Mouse (Mus musculus) kidney, adult 18-20 months (tissue): ENCODE measurements at regions not wholly inside any gene's neighbourhood (a gene's known extent, or its start where the extent isn't known, plus 50 kb on each side); places are given as distances from the start of the nearest gene placed in this dataset.

ENCODE experiments used
- DNase-seq: peaks from one replicate; pipeline ENCODE4 v3.0.0; 2021

DNA sequence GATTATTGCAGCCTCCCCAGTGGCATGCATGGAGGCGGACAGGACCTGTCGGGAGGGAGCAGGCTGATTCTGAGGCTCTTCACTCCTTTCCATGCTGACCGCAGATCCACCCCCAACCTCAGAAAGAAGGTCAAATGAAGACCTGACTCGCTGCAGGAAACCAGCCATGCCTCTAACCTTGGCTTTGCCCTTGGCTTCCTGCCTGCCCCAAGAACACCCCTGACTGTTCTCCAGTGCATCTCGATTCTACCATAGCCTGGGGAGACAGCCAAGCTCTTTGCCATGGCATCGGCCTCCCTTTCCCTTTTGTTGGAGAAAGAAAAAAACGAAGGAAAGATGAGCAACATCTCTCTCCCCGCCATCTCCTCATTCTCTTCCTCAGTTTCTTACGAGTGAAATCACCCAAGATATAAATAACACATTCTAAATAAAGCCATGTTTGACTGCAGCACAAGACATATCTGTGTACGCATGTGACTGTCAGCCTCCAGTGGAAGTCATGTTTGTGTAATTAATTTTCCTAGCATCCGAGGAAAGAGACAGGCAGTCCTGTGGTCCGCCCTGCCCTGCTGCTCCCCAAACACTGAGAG lies 102.4 kb upstream of the Sdk1 start:
- no peak for DNase-seq

DNA sequence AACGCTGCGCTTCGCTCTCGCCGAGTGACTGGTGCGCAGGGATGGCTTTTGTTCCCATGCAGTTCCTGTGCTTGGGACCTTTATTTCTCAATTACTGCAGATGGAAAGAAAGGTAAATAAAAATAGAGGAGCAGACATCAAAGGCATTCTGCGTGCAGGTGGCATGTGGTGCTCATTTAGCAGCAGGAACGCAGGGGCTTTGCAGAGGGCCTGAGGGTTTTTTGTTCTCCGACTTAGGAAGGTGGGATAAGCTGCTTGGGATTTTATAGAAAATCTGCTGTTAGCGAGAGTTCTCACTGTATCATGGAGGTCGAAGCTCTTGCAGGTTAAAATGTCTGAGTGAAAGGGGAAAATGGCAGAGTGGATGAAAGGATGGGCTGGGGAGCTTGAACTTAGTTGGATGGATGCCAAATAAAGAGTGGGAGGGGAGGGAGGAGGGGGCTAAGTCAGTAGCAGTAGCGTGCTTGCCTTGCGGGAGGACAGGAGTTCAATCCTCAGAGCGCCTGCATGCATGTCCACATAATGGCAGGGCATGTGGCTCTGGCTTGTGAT lies 101.9 kb upstream of the Sdk1 start:
- DNase-seq: no peak

DNA sequence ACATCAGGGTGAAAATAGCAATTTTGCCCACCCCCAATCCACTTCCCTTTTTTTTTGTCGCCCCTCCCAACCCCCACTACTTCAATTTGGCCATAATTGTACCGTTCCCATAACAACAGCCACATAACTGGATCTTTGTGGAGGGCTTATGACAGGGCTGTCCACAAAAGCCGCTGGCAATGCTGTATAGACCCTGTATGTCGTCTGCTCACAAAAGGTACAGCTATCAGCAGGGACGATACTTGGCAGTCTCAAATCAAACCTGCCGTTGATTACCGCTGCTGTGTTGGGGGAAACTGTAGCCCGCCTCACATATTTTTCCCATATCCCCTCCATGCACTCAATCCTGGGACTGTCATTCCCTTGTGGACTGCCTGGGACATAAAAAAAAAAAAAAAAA lies 80.9 kb upstream of the Sdk1 start:
- no peak for DNase-seq

DNA sequence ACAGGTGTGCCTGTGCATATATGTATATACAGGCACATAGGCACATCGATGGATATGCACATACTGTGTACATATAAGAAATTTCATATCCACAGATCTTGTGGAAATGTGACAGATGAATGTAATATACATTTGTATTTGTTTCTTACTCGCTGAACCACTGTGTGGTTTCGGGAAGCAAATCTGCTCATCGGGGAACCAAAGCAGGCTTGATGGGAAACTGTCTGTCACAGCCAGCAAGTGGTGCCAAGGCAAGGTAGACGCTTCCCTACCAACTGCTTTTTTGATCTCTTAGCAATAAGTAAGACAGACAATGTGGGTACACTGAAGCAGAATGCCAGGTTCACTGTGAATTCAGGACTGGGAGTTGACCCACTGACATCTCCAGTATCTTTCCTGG lies 80.3 kb upstream of the Sdk1 start:
- DNase-seq: no peak

DNA sequence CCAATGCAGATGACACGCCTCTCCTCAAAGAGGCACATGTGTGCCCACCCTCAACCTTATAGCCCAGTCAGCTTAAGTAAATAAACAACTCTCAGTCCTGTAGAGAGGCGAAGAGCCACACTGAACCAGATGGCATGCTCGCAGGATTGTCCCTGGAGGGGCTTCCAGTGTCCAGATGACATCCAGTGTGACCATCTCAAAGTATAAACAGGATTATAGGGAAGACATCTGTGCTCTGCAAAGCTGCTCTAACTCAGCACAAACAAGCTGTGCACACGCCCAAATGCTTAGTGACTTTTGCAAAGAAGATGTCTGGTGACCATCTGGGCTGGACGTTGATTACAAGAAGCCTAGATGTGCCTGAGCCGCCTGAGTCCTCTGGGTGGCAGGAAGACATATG lies 58.8 kb upstream of the Sdk1 start:
- DNase-seq: no peak

DNA sequence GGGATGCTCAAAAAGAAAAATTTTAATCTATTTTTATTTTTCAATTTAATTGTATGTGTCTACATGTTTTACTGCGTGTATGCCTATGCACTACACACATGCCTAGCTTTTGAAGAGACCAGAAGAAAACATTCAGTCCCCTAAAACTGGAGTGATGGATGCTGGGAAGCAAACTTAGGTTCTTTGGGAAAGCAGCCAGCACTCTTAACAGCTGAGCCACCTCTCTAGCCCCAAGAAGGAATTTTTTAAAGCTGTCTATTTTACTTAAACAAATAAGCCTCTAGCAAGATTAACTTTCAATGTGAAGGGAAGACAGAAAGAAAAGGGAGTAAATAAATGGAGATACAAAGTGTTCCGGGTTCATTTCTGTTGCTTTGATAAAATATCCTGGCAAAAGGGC lies 52.3 kb upstream of the Sdk1 start:
- no peak for DNase-seq
